Comparison of ENCODE assay signal across 15 mouse cellular contexts in genomic region chr1:191877681-191878080, GRCm38 (mm10). TPM values are rescaled to one million over a fixed set of nuclear protein-coding genes. Genes with fewer than 3 reads are reported as not detected.
DNase-seq lines count a peak whose midpoint lies in the region; ATAC-seq and TF ChIP-seq lines count a peak whose summit lies in the region.
"Had no signal": no experiment of that assay in that cellular context is flagged by ENCODE, and none has a peak within 500 bp of the region (broad histone marks: within the 10 kb centered on the region; RNA-seq: fewer than 3 reads in every experiment).

No protein-coding gene starts in this region.

- peaks cover 71% of the 10 kb centered on the region for H3K4me1 ChIP-seq in heart, embryonic 10.5 days
- H3K4me1 ChIP-seq in liver, adult 2 months (ENCODE audit: control insufficient read depth, insufficient read depth, low read length): peaks cover 20% of the 10 kb centered on the region
- H3K4me1 ChIP-seq in liver, embryonic 11.5 days (replicated peaks; ENCODE audit: control insufficient read depth, insufficient read depth, low read length): peaks cover 49% of the 10 kb centered on the region
- H3K4me1 ChIP-seq in bone marrow macrophage, adult 2 months (ENCODE audit: control insufficient read depth, insufficient read depth, low read length): peaks cover 47% of the 10 kb centered on the region

- no peaks in the 10 kb centered on the region for H3K27me3 ChIP-seq in heart, embryonic 10.5 days (ENCODE audit: insufficient read depth, poor library complexity, severe bottlenecking)
- H3K27me3 ChIP-seq in liver, adult 2 months (ENCODE audit: control insufficient read depth, insufficient read depth, low read length): no peaks in the 10 kb centered on the region
- no peaks in the 10 kb centered on the region for H3K27me3 ChIP-seq in liver, embryonic 11.5 days (replicated peaks; ENCODE audit: control insufficient read depth, insufficient read depth, low read length)
- H3K27me3 ChIP-seq: forebrain, embryonic 15.5 days; hindbrain, embryonic 13.5 days had no signal

- H3K36me3 ChIP-seq in heart, embryonic 10.5 days: no peaks in the 10 kb centered on the region
- H3K36me3 ChIP-seq in liver, adult 2 months (ENCODE audit: control insufficient read depth, insufficient read depth, low read length): no peaks in the 10 kb centered on the region
- no peaks in the 10 kb centered on the region for H3K36me3 ChIP-seq in liver, embryonic 11.5 days (ENCODE audit: control insufficient read depth, insufficient read depth, low read length)
- H3K36me3 ChIP-seq: embryonic facial prominence, embryonic 10.5 days; forebrain, embryonic 15.5 days; heart, embryonic 13.5 days; hindbrain, embryonic 13.5 days had no signal

- no peak for TF ChIP-seq POLR2A in liver, adult 2 months (IDR thresholded peaks at IDR 0.05; ENCODE audit: extremely low read depth, insufficient read depth, low read length)
- TF ChIP-seq POLR2A in bone marrow macrophage, adult 2 months (IDR thresholded peaks at IDR 0.05; ENCODE audit: borderline replicate concordance, low read depth, low read length): no peak

- H3K27ac ChIP-seq in heart, embryonic 10.5 days: peak overlapping the region; percentile 52; the same call in 1 of the 2 replicates
- H3K27ac ChIP-seq in liver, adult 2 months (replicated peaks; ENCODE audit: insufficient read depth, low read depth, low read length): no peak overlapping the region
- H3K27ac ChIP-seq in liver, embryonic 11.5 days (ENCODE audit: low read depth, low read length): no peak overlapping the region
- peak overlapping the region; percentile 19 for H3K27ac ChIP-seq in bone marrow macrophage, adult 2 months (ENCODE audit: insufficient read depth, low read depth, low read length)
- H3K27ac ChIP-seq: embryonic facial prominence, embryonic 10.5 days; forebrain, embryonic 15.5 days; hindbrain, embryonic 13.5 days had no signal

- TF ChIP-seq CTCF in liver, adult 2 months (IDR thresholded peaks at IDR 0.05; ENCODE audit: low read depth, low read length): no peak
- TF ChIP-seq CTCF in bone marrow macrophage, adult 2 months (IDR thresholded peaks at IDR 0.05; ENCODE audit: low read depth, low read length): no peak

- no peak for ATAC-seq in liver, embryonic 11.5 days (replicated peaks; ENCODE audit: low FRiP score)
- ATAC-seq: forebrain, embryonic 15.5 days had no signal

- DNase-seq in heart, embryonic 10.5 days (ENCODE audit: low spot score): no peak
- DNase-seq in heart, postnatal 14 days: no peak
- peak; percentile 32 for DNase-seq in kidney, adult 8-10 months
- no peak for DNase-seq in kidney, adult 11 months
- peak; percentile 80 for DNase-seq in liver, adult 2 months (ENCODE audit: extremely low read depth, low read depth, low spot score)
- no peak for DNase-seq in liver, embryonic 11.5 days (ENCODE audit: low spot score)
- no peak for DNase-seq in gastrocnemius, adult 18-20 months (ENCODE audit: low spot score)
- DNase-seq: adrenal gland, postnatal 14 days; cerebellum, adult 2 months; gastrocnemius, postnatal 10 days had no signal

- no peak overlapping the region for H3K9ac ChIP-seq in liver, adult 2 months (ENCODE audit: low read depth, low read length)
- H3K9ac ChIP-seq in liver, embryonic 11.5 days (ENCODE audit: low read depth, low read length): no peak overlapping the region
- H3K9ac ChIP-seq: forebrain, embryonic 15.5 days; heart, embryonic 13.5 days; hindbrain, embryonic 13.5 days had no signal

- H3K9me3 ChIP-seq in heart, embryonic 10.5 days: no peaks in the 10 kb centered on the region
- no peaks in the 10 kb centered on the region for H3K9me3 ChIP-seq in liver, embryonic 11.5 days (ENCODE audit: control insufficient read depth, low read length)
- H3K9me3 ChIP-seq: embryonic facial prominence, embryonic 10.5 days; forebrain, embryonic 15.5 days; heart, embryonic 13.5 days; hindbrain, embryonic 13.5 days had no signal

- WGBS in heart, embryonic 10.5 days: 69% methylated on average over 10 of the region's 10 CpGs
- 37% methylated on average over 10 of the region's 10 CpGs for WGBS in liver, adult 2 months
- 68% methylated on average over 10 of the region's 10 CpGs for WGBS in liver, embryonic 11.5 days

- intact Hi-C loops in heart, postnatal 14 days (cut with DNase I): no loop called here

- H3K4me2 ChIP-seq in liver, embryonic 11.5 days: no peak overlapping the region
- H3K4me2 ChIP-seq: forebrain, embryonic 15.5 days; hindbrain, embryonic 13.5 days had no signal

- H3K4me3 ChIP-seq in heart, embryonic 10.5 days: no peak overlapping the region
- no peak overlapping the region for H3K4me3 ChIP-seq in liver, adult 2 months (ENCODE audit: insufficient read depth, low read depth, low read length)
- H3K4me3 ChIP-seq in liver, embryonic 11.5 days (ENCODE audit: low read depth, low read length): no peak overlapping the region
- no peak overlapping the region for H3K4me3 ChIP-seq in bone marrow macrophage, adult 2 months (ENCODE audit: insufficient read depth, low read length)
- H3K4me3 ChIP-seq: embryonic facial prominence, embryonic 10.5 days; forebrain, embryonic 15.5 days; heart, embryonic 13.5 days; hindbrain, embryonic 13.5 days had no signal

- H3K79me2 ChIP-seq in liver, adult 2 months (ENCODE audit: control insufficient read depth, insufficient read depth, low read length): no peaks in the 10 kb centered on the region

RNA-seq across cellular contexts. Expression of gene Slc30a1, which starts 28.9 kb away (rescaled TPM):
- 1.8 and 2.5 TPM in 2 replicates for polyA plus RNA-seq in heart, embryonic 10.5 days (2016; fragmentation: Nextera tagmentation; extraction: Ambion mirVana)
- 10 to 100 TPM; 21.9 to 26.4 TPM for total RNA-seq in heart, postnatal 14 days (2021)
- 22.6 and 24.4 TPM in 2 replicates for total RNA-seq in liver, adult 2 months (2014; rRNA removed)
- 11.3 and 13.6 TPM in 2 replicates for polyA plus RNA-seq in liver, adult 2 months (2012; rRNA removed)
- 2.6 and 3.1 TPM in 2 replicates for polyA plus RNA-seq in liver, embryonic 11.5 days (2014; fragmentation: Nextera tagmentation; extraction: Ambion mirVana)
- polyA plus RNA-seq in bone marrow macrophage, adult 2 months (2012; ENCODE audit: insufficient read depth, insufficient read length, missing spikeins): 10.1 and 12.3 TPM in 2 replicates
- total RNA-seq in gastrocnemius, adult 18-20 months (2021): 1 to 10 TPM; 5.6 to 8.2 TPM

RNA-seq across cellular contexts. Expression of gene Nek2, which starts 56.4 kb away (rescaled TPM):
- polyA plus RNA-seq in heart, embryonic 10.5 days (2016; fragmentation: Nextera tagmentation; extraction: Ambion mirVana): 41.4 and 43.0 TPM in 2 replicates
- 1 to 10 TPM; 2.6 to 4.1 TPM for total RNA-seq in heart, postnatal 14 days (2021)
- total RNA-seq in liver, adult 2 months (2014; rRNA removed): 0.46 and 2.8 TPM in 2 replicates
- polyA plus RNA-seq in liver, adult 2 months (2012; rRNA removed): 0.28 and 0.45 TPM in 2 replicates
- 54.2 and 60.5 TPM in 2 replicates for polyA plus RNA-seq in liver, embryonic 11.5 days (2014; fragmentation: Nextera tagmentation; extraction: Ambion mirVana)
- polyA plus RNA-seq in bone marrow macrophage, adult 2 months (2012; ENCODE audit: insufficient read depth, insufficient read length, missing spikeins): 13.1 and 15.9 TPM in 2 replicates
- total RNA-seq in gastrocnemius, adult 18-20 months (2021): under 1 TPM; 0.53 to 0.62 TPM

Comparison
In these comparisons a context has a peak if more than half of its experiments do, and no peak if none do; other contexts are left out.
1. DNase-seq: peak in kidney, adult 8-10 months (2 of 2) and liver, adult 2 months (single experiment); none in heart, embryonic 10.5 days (single experiment), heart, postnatal 14 days (0 of 2), kidney, adult 11 months (single experiment), liver, embryonic 11.5 days (single experiment) and gastrocnemius, adult 18-20 months (single experiment).
2. H3K27ac ChIP-seq: peak in heart, embryonic 10.5 days (single experiment) and bone marrow macrophage, adult 2 months (single experiment); none in liver, adult 2 months (single experiment) and liver, embryonic 11.5 days (single experiment).